Mouse (Mus musculus) heart, embryonic 13.5 days (tissue): Measurements from ENCODE around the gene Usp40. TPM values are rescaled to one million over a fixed set of nuclear protein-coding genes. Genes with fewer than 3 reads are reported as not detected.
A peak's percentile ranks its signal among the peaks of the same experiment; 100 is the strongest.
"Not testable (repeated sequence)": the region's sequence is repeated elsewhere in the genome, so short reads cannot be mapped to it uniquely, and the experiment has no call there.

Experiments
- ATAC-seq: fragments of 200-750 bp; cut with Nextera tagmentation; 2 replicates; pipeline ENCODE4 v1.8.0; 2017; ENCODE audit warnings: moderate TSS enrichment; ENCODE audit not compliant: insufficient number of reproducible peaks, low FRiP score, low TSS enrichment; ENCODE audit errors: extremely low read depth
- H3K27ac ChIP-seq: fragments of 300-500 bp; sonication (generic); replicated peaks from 2 replicates; pipeline ENCODE4 v1.5.1; 2015; ENCODE audit warnings: moderate library complexity, mild to moderate bottlenecking, inconsistent platforms
- H3K27me3 ChIP-seq: fragments of 300-500 bp; sonication (generic); replicated peaks from 2 replicates; pipeline ENCODE4 v1.6.1; 2015; ENCODE audit warnings: mild to moderate bottlenecking, inconsistent platforms
- H3K36me3 ChIP-seq: fragments of 300-500 bp; sonication (generic); 2 replicates; pipeline ENCODE4 v1.6.1; 2015; ENCODE audit warnings: mild to moderate bottlenecking, inconsistent platforms
- H3K4me1 ChIP-seq: fragments of 300-500 bp; sonication (generic); 2 replicates; pipeline ENCODE4 v1.6.1; 2015; ENCODE audit warnings: inconsistent platforms
- H3K4me2 ChIP-seq: fragments of 300-500 bp; sonication (generic); 2 replicates; pipeline ENCODE4 v1.6.1; 2015; ENCODE audit warnings: inconsistent platforms, mild to moderate bottlenecking, moderate library complexity
- H3K4me3 ChIP-seq: fragments of 300-500 bp; sonication (generic); 2 replicates; pipeline ENCODE4 v1.5.1; 2015; ENCODE audit warnings: moderate library complexity, mild to moderate bottlenecking, inconsistent platforms
- H3K9ac ChIP-seq: fragments of 300-500 bp; sonication (generic); 2 replicates; pipeline ENCODE4 v1.6.1; 2015; ENCODE audit warnings: inconsistent platforms, mild to moderate bottlenecking, moderate library complexity
- H3K9me3 ChIP-seq: fragments of 300-500 bp; sonication (generic); 2 replicates; pipeline ENCODE4 v1.6.1; 2016; ENCODE audit warnings: inconsistent platforms
- WGBS: fragments of 180-500 bp; shearing (Covaris S2); methylation state at CpG from one replicate; pipeline ENCODE4 v1.1.7; 2015; ENCODE audit warnings: mixed read lengths; 5-methylcytosine and 5-hydroxymethylcytosine counted together
- polyA plus RNA-seq: library from polyadenylated mRNA; unstranded; fragments of >200 nt; fragmentation: Nextera tagmentation; extraction: Ambion mirVana; gene quantifications from 2 replicates; pipeline ENCODE4 v1.2.1, GENCODE M21; 2015

Gene Usp40
- polyA plus RNA-seq = 28.6 and 28.9 TPM in 2 replicates

- H3K36me3 ChIP-seq = peaks cover 20% of the 10 kb centered on the region
- peaks cover 31% of the 10 kb centered on the region for H3K4me1 ChIP-seq
- H3K27me3 ChIP-seq = no peaks in the 10 kb centered on the region
- under 1% methylated on average over 45 of the region's 45 CpGs for WGBS
- peak within 1 kb of the TSS; percentile 92 for H3K27ac ChIP-seq
- H3K9ac ChIP-seq = peak within 1 kb of the TSS; percentile 96
- peak within 1 kb of the TSS; percentile 80 for H3K4me2 ChIP-seq
- no peaks in the 10 kb centered on the region for H3K9me3 ChIP-seq
- peak within 1 kb of the TSS; percentile 79 for H3K4me3 ChIP-seq
- peak; percentile 70 for ATAC-seq
These were observed at the start of gene Usp40 for GRCm38 (mm10) chr1:88008211-88008697. TSS of gene Usp40 (minus strand) at chr1:88008551.

DNA sequence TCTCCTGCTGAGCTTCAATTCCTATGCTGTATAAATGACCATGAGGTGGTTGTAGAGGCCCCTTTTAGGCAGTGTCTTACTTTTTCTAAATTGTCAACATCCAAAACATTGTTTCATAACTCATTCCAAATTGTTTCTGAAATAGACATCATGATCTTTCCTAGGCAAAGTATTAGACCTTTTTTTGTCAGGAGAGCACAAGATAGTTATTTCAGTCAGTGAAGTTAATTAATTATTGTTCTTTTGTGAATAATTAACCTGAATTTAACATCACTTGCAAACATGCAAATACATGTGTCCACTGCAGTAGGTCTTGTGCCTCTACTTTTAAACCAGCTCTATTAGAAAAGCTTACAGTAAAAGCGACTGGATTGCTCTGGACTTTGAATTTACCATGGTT lies 46.7 kb upstream of the Usp40 start, which contains the start of gene Ugt1a10:
TSS of gene Ugt1a10 (plus strand) at position 301 of the 400 bp plus-strand sequence.
- no peak within 1 kb of the TSS for H3K9ac ChIP-seq
- 63% methylated on average over 1 of the region's 1 CpGs for WGBS
- ATAC-seq = no peak

GRCm38 (mm10) chr1:88047408-88047807 lies 39.1 kb upstream of the Usp40 start:
- H3K27me3 ChIP-seq, H3K36me3 ChIP-seq, H3K4me2 ChIP-seq, H3K9me3 ChIP-seq, H3K9ac ChIP-seq, H3K4me3 ChIP-seq, H3K4me1 ChIP-seq, ATAC-seq, H3K27ac ChIP-seq: not testable (repeated sequence)
- WGBS = 69% methylated on average over 2 of the region's 2 CpGs

More for the DNA sequence above, 46.7 kb upstream of the Usp40 start, which contains the start of gene Ugt1a10:
- H3K4me1 ChIP-seq = no peaks in the 10 kb centered on the region
- no peak within 1 kb of the TSS for H3K4me2 ChIP-seq
- no peaks in the 10 kb centered on the region for H3K27me3 ChIP-seq
- H3K27ac ChIP-seq = no peak within 1 kb of the TSS
- no peaks in the 10 kb centered on the region for H3K9me3 ChIP-seq
- no peaks in the 10 kb centered on the region for H3K36me3 ChIP-seq
- H3K4me3 ChIP-seq = no peak within 1 kb of the TSS

GRCm38 (mm10) chr1:88044832-88045437 lies 36.6 kb upstream of the Usp40 start:
- H3K27me3 ChIP-seq, H3K36me3 ChIP-seq, H3K4me2 ChIP-seq, H3K9me3 ChIP-seq, H3K4me1 ChIP-seq, ATAC-seq, H3K9ac ChIP-seq, H3K4me3 ChIP-seq, H3K27ac ChIP-seq: not testable (repeated sequence)
- 70% methylated on average over 4 of the region's 5 CpGs for WGBS

- H3K9me3 ChIP-seq, H3K4me3 ChIP-seq, H3K4me1 ChIP-seq, H3K4me2 ChIP-seq, H3K9ac ChIP-seq, H3K36me3 ChIP-seq, ATAC-seq, H3K27me3 ChIP-seq, H3K27ac ChIP-seq: not testable (repeated sequence)
- 68% methylated on average over 1 of the region's 2 CpGs for WGBS
These were observed 34.7 kb upstream of the Usp40 start for GRCm38 (mm10) chr1:88043044-88043443.

- H3K4me2 ChIP-seq, H3K4me3 ChIP-seq, ATAC-seq, H3K4me1 ChIP-seq, H3K9ac ChIP-seq, H3K9me3 ChIP-seq, H3K36me3 ChIP-seq, H3K27ac ChIP-seq, H3K27me3 ChIP-seq: not testable (repeated sequence)
- 66% methylated on average over 3 of the region's 3 CpGs for WGBS
These were observed 16.9 kb upstream of the Usp40 start for GRCm38 (mm10) chr1:88025244-88025643.

DNA sequence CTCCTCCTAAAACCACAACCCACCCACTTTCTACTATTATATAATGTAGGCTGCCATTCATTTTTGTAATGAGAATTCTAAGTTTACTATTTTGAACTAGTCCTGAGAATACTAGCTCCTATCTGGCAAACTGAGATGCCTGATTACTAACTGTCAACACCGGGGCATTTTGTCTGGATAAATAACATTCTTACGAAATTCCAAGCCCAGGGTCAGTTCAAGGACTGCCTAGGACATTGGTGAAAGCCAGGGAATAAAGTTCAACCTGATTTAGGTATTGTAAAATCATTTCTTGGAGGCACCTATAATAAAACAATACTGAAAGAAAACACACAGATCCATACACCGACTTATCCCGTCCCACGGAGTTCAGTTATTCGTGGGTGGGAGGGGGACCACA lies 7.0 kb upstream of the Usp40 start:
- Histone ChIP-seq H3K27ac (no peak overlapping the region), H3K4me2 (no peak overlapping the region), H3K36me3 (no peaks in the 10 kb centered on the region), H3K9me3 (peaks cover 13% of the 10 kb centered on the region), H3K4me3 (no peak overlapping the region), H3K9ac (no peak overlapping the region), H3K4me1 (no peaks in the 10 kb centered on the region), H3K27me3 (no peaks in the 10 kb centered on the region)
- WGBS = 85% methylated on average over 6 of the region's 6 CpGs
- no peak for ATAC-seq

DNA sequence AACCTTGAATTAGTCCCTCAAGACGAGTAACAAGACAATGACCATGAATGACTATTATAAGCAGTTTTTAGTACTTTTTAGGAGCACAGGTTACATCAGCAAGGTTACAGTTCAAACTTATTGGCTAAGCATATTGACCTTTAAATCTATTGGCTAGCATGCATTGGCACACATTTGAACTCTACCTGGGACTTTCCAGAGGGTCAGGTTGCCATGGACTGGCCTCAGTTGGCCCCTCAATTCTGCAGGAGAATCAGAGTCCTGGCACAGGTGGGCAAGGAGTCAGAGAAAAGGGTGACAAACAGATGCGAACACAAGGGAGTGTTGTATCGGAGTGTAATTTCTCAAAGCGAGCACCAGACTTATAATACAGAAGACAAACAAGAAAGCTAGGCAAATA lies 6.3 kb upstream of the Usp40 start:
- Histone ChIP-seq H3K27ac (no peak overlapping the region), H3K36me3 (no peaks in the 10 kb centered on the region), H3K4me3 (no peak overlapping the region), H3K4me1 (no peaks in the 10 kb centered on the region), H3K4me2 (no peak overlapping the region), H3K9ac (no peak overlapping the region), H3K27me3 (no peaks in the 10 kb centered on the region), H3K9me3 (peaks cover 13% of the 10 kb centered on the region)
- ATAC-seq = no peak
- 87% methylated on average over 4 of the region's 4 CpGs for WGBS

GRCm38 (mm10) chr1:88014194-88014593 lies 5.8 kb upstream of the Usp40 start:
- no peak overlapping the region for H3K9ac ChIP-seq
- ATAC-seq = no peak
- WGBS = 82% methylated on average over 4 of the region's 4 CpGs
- no peaks in the 10 kb centered on the region for H3K27me3 ChIP-seq
- H3K4me3 ChIP-seq = no peak overlapping the region
- H3K36me3 ChIP-seq = no peaks in the 10 kb centered on the region
- H3K27ac ChIP-seq = no peak overlapping the region
- no peaks in the 10 kb centered on the region for H3K4me1 ChIP-seq
- H3K9me3 ChIP-seq = peaks cover 13% of the 10 kb centered on the region
- H3K4me2 ChIP-seq = no peak overlapping the region

DNA sequence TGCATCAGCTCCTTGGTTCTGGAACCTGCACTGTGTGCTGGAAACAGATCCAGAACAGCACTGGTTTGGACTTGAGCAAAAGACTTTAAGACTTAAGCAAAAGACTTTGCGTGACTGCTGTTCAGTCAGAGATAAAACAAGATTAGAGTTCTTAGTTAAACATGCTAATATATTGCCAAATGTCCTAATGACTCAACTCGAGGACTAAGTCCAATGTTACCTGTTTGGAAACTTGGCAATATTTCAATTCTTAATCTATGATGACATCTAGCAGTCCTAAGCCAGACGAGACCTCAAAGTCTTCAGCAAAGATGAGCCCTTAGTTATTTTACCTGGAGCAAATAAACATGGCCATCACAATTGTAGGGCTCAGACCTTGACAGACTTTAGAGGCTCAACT lies 5.4 kb upstream of the Usp40 start:
- H3K27me3 ChIP-seq = no peaks in the 10 kb centered on the region
- H3K27ac ChIP-seq = no peak overlapping the region
- no peak for ATAC-seq
- no peaks in the 10 kb centered on the region for H3K36me3 ChIP-seq
- peaks cover 4% of the 10 kb centered on the region for H3K4me1 ChIP-seq
- no peak overlapping the region for H3K4me3 ChIP-seq
- no peak overlapping the region for H3K4me2 ChIP-seq
- WGBS = 67% methylated on average over 3 of the region's 3 CpGs
- H3K9ac ChIP-seq = no peak overlapping the region
- H3K9me3 ChIP-seq = peaks cover 13% of the 10 kb centered on the region

DNA sequence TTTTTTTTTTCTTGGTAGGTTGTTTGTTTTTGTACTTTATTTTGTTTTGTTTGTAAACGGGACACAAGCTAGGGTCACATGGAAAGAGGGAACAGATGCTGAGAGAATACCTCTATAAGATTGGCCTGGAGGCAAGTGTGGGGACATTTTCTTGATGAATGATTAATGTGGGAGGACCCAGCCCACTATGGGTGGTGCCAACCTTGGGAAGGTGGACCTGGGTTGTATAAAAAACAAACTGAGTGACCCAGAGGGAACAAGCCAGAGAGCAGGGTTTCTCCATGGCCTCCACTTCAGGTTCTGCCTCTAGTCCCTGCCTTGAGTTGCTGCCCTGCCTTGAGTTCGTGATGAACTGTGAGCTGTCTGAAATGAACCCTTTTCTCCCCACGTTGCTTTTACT lies 1.2 kb upstream of the Usp40 start:
- Histone ChIP-seq H3K27me3 (no peaks in the 10 kb centered on the region), H3K4me1 (peaks cover 31% of the 10 kb centered on the region)

DNA sequence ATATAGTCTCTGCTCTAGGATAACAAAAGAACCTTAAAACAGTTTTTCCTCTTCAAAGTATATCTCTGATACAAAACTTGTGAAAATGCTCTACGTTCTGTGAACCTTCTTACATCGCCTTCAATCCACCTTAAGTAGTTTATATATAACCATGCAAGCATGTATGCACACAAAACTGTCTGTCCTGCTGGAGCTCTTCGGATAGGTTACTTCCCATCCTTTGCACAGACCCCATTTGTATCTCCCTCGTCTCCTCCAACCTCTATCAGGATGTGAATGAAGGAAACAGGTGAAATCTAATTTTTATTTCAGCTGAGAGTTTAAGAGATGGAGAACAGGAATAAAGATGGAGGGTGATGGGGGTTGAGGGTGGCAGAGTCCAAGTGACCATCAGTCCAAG lies 384 bp upstream of the Usp40 start:
- H3K9me3 ChIP-seq = no peaks in the 10 kb centered on the region
- no peaks in the 10 kb centered on the region for H3K27me3 ChIP-seq
- H3K9ac ChIP-seq = peak overlapping the region; percentile 96
- H3K4me3 ChIP-seq = peak overlapping the region; percentile 79
- H3K27ac ChIP-seq = no peak overlapping the region
- H3K4me1 ChIP-seq = peaks cover 31% of the 10 kb centered on the region
- peak overlapping the region; percentile 80 for H3K4me2 ChIP-seq
- peaks cover 15% of the 10 kb centered on the region for H3K36me3 ChIP-seq
- 40% methylated on average over 4 of the region's 4 CpGs for WGBS
- ATAC-seq = no peak

More for the DNA sequence above, 1.2 kb upstream of the Usp40 start:
- no peak for ATAC-seq
- Histone ChIP-seq H3K36me3 (peaks cover 7% of the 10 kb centered on the region), H3K4me3 (no peak overlapping the region), H3K27ac (no peak overlapping the region), H3K9ac (no peak overlapping the region), H3K4me2 (no peak overlapping the region), H3K9me3 (no peaks in the 10 kb centered on the region; the same call in 1 of the 2 replicates)
- 54% methylated on average over 3 of the region's 3 CpGs for WGBS
